Mouse (Mus musculus) layer of hippocampus, adult 9-11 months (tissue): ENCODE results near the gene Vmn2r31.
"Not testable (repeated sequence)": the region's sequence is repeated elsewhere in the genome, so short reads cannot be mapped to it uniquely, and the experiment has no call there.

ENCODE experiments used
- DNase-seq: peaks from one replicate; pipeline ENCODE4 v3.0.0; 2022

Vmn2r31 gene

DNA sequence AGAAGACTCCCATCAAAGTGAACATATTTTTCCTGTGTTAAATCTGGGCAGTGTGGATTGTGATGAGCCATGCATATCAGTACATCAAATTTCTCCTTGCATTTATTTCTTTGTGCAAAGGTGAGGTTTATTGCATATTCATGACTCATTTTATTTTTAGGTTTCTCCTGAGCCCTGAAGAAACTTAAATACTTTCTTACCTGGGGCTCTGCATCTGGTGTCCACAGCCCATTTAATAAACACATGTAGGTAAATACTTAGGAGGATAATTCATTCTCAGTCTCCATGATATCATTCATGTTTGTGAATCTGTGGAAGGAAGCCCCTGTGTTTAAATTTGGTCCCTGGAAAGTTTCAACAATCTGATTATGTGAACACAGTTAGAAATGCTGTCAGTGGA is at the start of gene Vmn2r31:
Vmn2r31 (minus strand) TSS at position 101 of the 400 bp plus-strand sequence.
- not testable (repeated sequence) for DNase-seq

DNA sequence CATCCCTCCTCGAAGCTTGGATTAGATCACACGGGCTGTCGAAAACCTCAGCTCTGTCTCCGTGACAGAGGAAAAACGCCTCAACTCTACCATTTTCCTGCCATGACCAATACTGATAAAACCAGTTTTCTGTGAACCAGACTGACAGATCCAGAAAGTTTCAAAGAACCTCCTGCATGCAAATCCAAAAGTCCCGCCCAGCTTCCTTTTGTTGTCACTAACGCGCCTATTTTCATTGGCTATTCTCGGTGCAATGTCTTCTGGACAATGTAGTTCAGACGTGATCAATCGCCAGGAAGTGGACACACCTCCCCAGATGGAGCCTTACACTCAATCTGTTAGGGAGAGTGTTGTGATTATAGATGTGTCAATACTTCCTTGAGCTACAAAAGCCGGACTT is 25.1 kb downstream of the Vmn2r31 start, which contains the start of gene Gm45783:
Gm45783 (minus strand) TSS at position 143 of the 400 bp plus-strand sequence.
- DNase-seq: not testable (repeated sequence)

DNA sequence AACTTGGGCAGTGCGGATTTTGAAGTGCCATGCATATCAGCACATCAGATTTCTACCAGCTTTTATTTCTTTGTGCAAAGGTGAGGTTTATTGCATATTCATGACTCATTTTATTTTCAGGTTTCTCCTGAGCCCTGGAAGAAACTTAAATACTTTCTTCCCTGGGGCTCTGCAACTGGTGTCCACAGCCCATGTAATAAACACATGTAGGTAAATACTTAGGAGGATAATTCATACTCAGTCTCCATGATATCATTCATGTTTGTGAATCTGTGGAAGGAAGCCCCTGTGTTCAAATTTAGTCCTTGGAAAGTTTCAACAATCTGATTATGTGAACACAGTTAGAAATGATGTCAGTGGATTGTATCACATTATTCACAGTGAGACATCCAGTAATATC is 62.0 kb downstream of the Vmn2r31 start, which contains the start of gene Vmn2r30:
Vmn2r30 (minus strand) TSS at position 101 of the 400 bp plus-strand sequence.
- not testable (repeated sequence) for DNase-seq
